8 mouse cellular contexts compared by ENCODE assay signal in the genomic region with DNA sequence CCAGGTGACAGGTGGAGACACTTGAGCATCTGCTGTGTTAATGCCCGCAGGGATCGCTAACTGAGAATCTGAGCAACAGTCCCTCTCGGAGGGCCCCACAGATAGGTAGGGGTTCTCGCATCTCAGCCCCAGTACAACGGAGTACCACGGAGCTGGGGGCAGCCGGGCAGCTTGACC. TPM values are rescaled to one million over a fixed set of nuclear protein-coding genes. Genes with fewer than 3 reads are reported as not detected.
DNase-seq lines count a peak whose midpoint lies in the region; ATAC-seq and TF ChIP-seq lines count a peak whose summit lies in the region.

A gene (plus strand): TSS at position 78 of the 177 bp plus-strand sequence.

- H3K4me1 ChIP-seq in lung, embryonic 14.5 days (ENCODE audit: insufficient read depth), result no peaks in the 10 kb centered on the region
- H3K4me1 ChIP-seq in embryonic facial prominence, embryonic 13.5 days, result peaks cover 24% of the 10 kb centered on the region
- H3K4me1 ChIP-seq in heart, embryonic 16.5 days (ENCODE audit: control insufficient read depth, insufficient read depth, low read length), result 0 out of 2 replicates have a peak, but pooled peaks cover 3% of the 10 kb centered on the region
- H3K4me1 ChIP-seq in liver, embryonic 13.5 days (replicated peaks), result peaks cover 43% of the 10 kb centered on the region

- H3K27ac ChIP-seq in lung, embryonic 14.5 days (ENCODE audit: low read depth), result no peak within 1 kb of the TSS
- H3K27ac ChIP-seq in embryonic facial prominence, embryonic 13.5 days, result no peak within 1 kb of the TSS; the same call in 1 of the 2 replicates
- no peak within 1 kb of the TSS for H3K27ac ChIP-seq in heart, embryonic 16.5 days (ENCODE audit: low read length)
- no peak within 1 kb of the TSS for H3K27ac ChIP-seq in liver, embryonic 13.5 days

- no peaks in the 10 kb centered on the region for H3K36me3 ChIP-seq in lung, embryonic 14.5 days (ENCODE audit: insufficient read depth)
- no peaks in the 10 kb centered on the region for H3K36me3 ChIP-seq in embryonic facial prominence, embryonic 13.5 days
- no peaks in the 10 kb centered on the region for H3K36me3 ChIP-seq in heart, embryonic 16.5 days (ENCODE audit: control insufficient read depth, insufficient read depth)
- no peaks in the 10 kb centered on the region for H3K36me3 ChIP-seq in liver, embryonic 13.5 days

- no peak for DNase-seq in lung, embryonic 14.5 days
- no peak for DNase-seq in lung, adult 18-20 months
- no peak for DNase-seq in liver, embryonic 13.5 days
- DNase-seq in right cerebral cortex, postnatal 10 days (ENCODE audit: low spot score in 2 of 2), result no peak
- DNase-seq in ovary, postnatal 10 days (ENCODE audit: low spot score), result no peak
- DNase-seq in kidney, postnatal 14 days, result no peak

- no peaks in the 10 kb centered on the region for H3K9me3 ChIP-seq in lung, embryonic 14.5 days (ENCODE audit: low read depth, low read length)
- no peaks in the 10 kb centered on the region for H3K9me3 ChIP-seq in embryonic facial prominence, embryonic 13.5 days
- H3K9me3 ChIP-seq in heart, embryonic 16.5 days (replicated peaks; ENCODE audit: control insufficient read depth, low read length), result no peaks in the 10 kb centered on the region
- H3K9me3 ChIP-seq in liver, embryonic 13.5 days (replicated peaks), result no peaks in the 10 kb centered on the region

- no peak within 1 kb of the TSS for H3K4me3 ChIP-seq in lung, embryonic 14.5 days (ENCODE audit: low read depth, low read length)
- H3K4me3 ChIP-seq in embryonic facial prominence, embryonic 13.5 days, result peak within 1 kb of the TSS; percentile 6; the same call in 1 of the 2 replicates
- H3K4me3 ChIP-seq in heart, embryonic 16.5 days (ENCODE audit: low read length), result no peak within 1 kb of the TSS
- peak within 1 kb of the TSS; percentile 8 for H3K4me3 ChIP-seq in liver, embryonic 13.5 days (replicated peaks)

- H3K9ac ChIP-seq in lung, embryonic 14.5 days, result no peak within 1 kb of the TSS
- H3K9ac ChIP-seq in embryonic facial prominence, embryonic 13.5 days, result peak within 1 kb of the TSS; percentile 16; the same call in 1 of the 2 replicates
- no peak within 1 kb of the TSS for H3K9ac ChIP-seq in heart, embryonic 16.5 days (ENCODE audit: low read length)
- H3K9ac ChIP-seq in liver, embryonic 13.5 days, result peak within 1 kb of the TSS; percentile 11; the same call in 1 of the 2 replicates

- WGBS in lung, embryonic 14.5 days, result 15% methylated on average over 7 of the region's 7 CpGs
- 4% methylated on average over 7 of the region's 7 CpGs for WGBS in embryonic facial prominence, embryonic 13.5 days
- 26% methylated on average over 7 of the region's 7 CpGs for WGBS in heart, embryonic 16.5 days
- 39% methylated on average over 7 of the region's 7 CpGs for WGBS in liver, embryonic 13.5 days (ENCODE audit: insufficient replicate concordance)

- peaks cover 14% of the 10 kb centered on the region for H3K27me3 ChIP-seq in lung, embryonic 14.5 days (ENCODE audit: insufficient read depth, low read length)
- peaks cover 35% of the 10 kb centered on the region for H3K27me3 ChIP-seq in embryonic facial prominence, embryonic 13.5 days
- H3K27me3 ChIP-seq in heart, embryonic 16.5 days (ENCODE audit: control insufficient read depth, insufficient read depth, low read length), result peaks cover 12% of the 10 kb centered on the region
- peaks cover 18% of the 10 kb centered on the region for H3K27me3 ChIP-seq in liver, embryonic 13.5 days

- no peak within 1 kb of the TSS for H3K4me2 ChIP-seq in lung, embryonic 14.5 days
- H3K4me2 ChIP-seq in embryonic facial prominence, embryonic 13.5 days, result peak within 1 kb of the TSS; percentile 42
- no peak within 1 kb of the TSS for H3K4me2 ChIP-seq in heart, embryonic 16.5 days (ENCODE audit: low read depth, low read length)
- H3K4me2 ChIP-seq in liver, embryonic 13.5 days, result peak within 1 kb of the TSS; percentile 50

- no peak for TF ChIP-seq CTCF in lung, embryonic 14.5 days (IDR thresholded peaks at IDR 0.05; ENCODE audit: low read depth)

- ATAC-seq in lung, embryonic 14.5 days (ENCODE audit: insufficient read depth), result no peak
- no peak for ATAC-seq in embryonic facial prominence, embryonic 13.5 days (ENCODE audit: insufficient number of reproducible peaks, insufficient read depth, low FRiP score, low TSS enrichment, low read depth)
- no peak for ATAC-seq in heart, embryonic 16.5 days (replicated peaks; ENCODE audit: extremely low read depth, insufficient read depth, low FRiP score)
- ATAC-seq in liver, embryonic 13.5 days (ENCODE audit: low read depth), result no peak

RNA-seq across cellular contexts. Expression of the gene that starts here (rescaled TPM):
- 60.6 and 68.1 TPM in 2 replicates for polyA plus RNA-seq in lung, embryonic 14.5 days (2014; fragmentation: Nextera tagmentation; extraction: Ambion mirVana)
- polyA plus RNA-seq in embryonic facial prominence, embryonic 13.5 days (2015; fragmentation: Nextera tagmentation; extraction: Ambion mirVana), result 60.9 and 68.9 TPM in 2 replicates
- polyA plus RNA-seq in heart, embryonic 16.5 days (2015; fragmentation: Nextera tagmentation; extraction: Ambion mirVana), result 77.1 and 80.5 TPM in 2 replicates
- polyA plus RNA-seq in liver, embryonic 13.5 days (2015; fragmentation: Nextera tagmentation; extraction: Ambion mirVana), result 20.1 and 23.8 TPM in 2 replicates

Comparison
In these comparisons a context has a peak if more than half of its experiments do, and no peak if none do; other contexts are left out.
1. H3K4me2 ChIP-seq: peak in embryonic facial prominence, embryonic 13.5 days (single experiment) and liver, embryonic 13.5 days (single experiment); none in lung, embryonic 14.5 days (single experiment) and heart, embryonic 16.5 days (single experiment).
2. H3K4me3 ChIP-seq: peak in embryonic facial prominence, embryonic 13.5 days (single experiment) and liver, embryonic 13.5 days (single experiment); none in lung, embryonic 14.5 days (single experiment) and heart, embryonic 16.5 days (single experiment).
3. H3K9ac ChIP-seq: peak in embryonic facial prominence, embryonic 13.5 days (single experiment) and liver, embryonic 13.5 days (single experiment); none in lung, embryonic 14.5 days (single experiment) and heart, embryonic 16.5 days (single experiment).